Mouse (Mus musculus) liver, adult 2 months (tissue): ENCODE data around the gene Zc3h10.
A peak's percentile ranks its signal among the peaks of the same experiment; 100 is the strongest.

Experiments
- CTCF ChIP-seq: fragments of 200-500 bp; IDR thresholded peaks from 2 replicates; pipeline ENCODE4 v1.5.1; 2011; ENCODE audit warnings: low read depth, low read length, control low read depth
- POLR2A ChIP-seq: fragments of 200-500 bp; IDR thresholded peaks from 2 replicates; pipeline ENCODE4 v1.6.1; 2011; ENCODE audit warnings: low read length, control low read depth; ENCODE audit not compliant: insufficient read depth; ENCODE audit errors: extremely low read depth

GRCm38 (mm10) chr10:128493695-128494666 is 53.6 kb downstream of the Zc3h10 start, which contains the start of gene Myl6:
- peak; percentile 76 for TF ChIP-seq CTCF
- peak; percentile 95 for TF ChIP-seq POLR2A
